Mouse (Mus musculus) heart, embryonic 14.5 days (tissue): ENCODE data around the gene Ssh3. TPM values are rescaled to one million over a fixed set of nuclear protein-coding genes. Genes with fewer than 3 reads are reported as not detected.

Experiments used
- ATAC-seq: fragments of 200-750 bp; cut with Nextera tagmentation; 2 replicates; pipeline ENCODE4 v1.8.0; 2017; ENCODE audit warnings: low read depth, moderate TSS enrichment; ENCODE audit not compliant: insufficient number of reproducible peaks, insufficient read depth, low FRiP score
- H3K27ac ChIP-seq, 2 experiments: fragments of 200-500 bp in 1 of 2; fragments of 300-500 bp in 1 of 2; sonication (generic) in 1 of 2; replicated peaks in 1 of 2; 2 replicates each; pipeline ENCODE4 v1.5.1; 2012 to 2014; ENCODE audit warnings: low read depth in 2 of 2, low read length in 2 of 2, control low read depth in 1 of 2, mild to moderate bottlenecking in 1 of 2, mixed read lengths in 1 of 2; ENCODE audit not compliant: control insufficient read depth in 1 of 2, insufficient read depth in 1 of 2
- H3K27me3 ChIP-seq: fragments of 300-500 bp; sonication (generic); 2 replicates; pipeline ENCODE4 v1.6.1; 2014; ENCODE audit warnings: mild to moderate bottlenecking, low read length, control low read depth; ENCODE audit not compliant: control insufficient read depth, insufficient read depth
- H3K36me3 ChIP-seq: fragments of 300-500 bp; sonication (generic); 2 replicates; pipeline ENCODE4 v1.6.1; 2014; ENCODE audit warnings: mild to moderate bottlenecking, control low read depth, low read length, mixed read lengths; ENCODE audit not compliant: control insufficient read depth, insufficient read depth
- H3K4me1 ChIP-seq, 2 experiments: fragments of 200-500 bp in 1 of 2; fragments of 300-500 bp in 1 of 2; sonication (generic) in 1 of 2; 2 replicates each; pipeline ENCODE4 v1.6.1; 2012 to 2014; ENCODE audit warnings: low read length in 2 of 2, control low read depth in 1 of 2, mixed read lengths in 1 of 2; ENCODE audit not compliant: control insufficient read depth in 2 of 2, insufficient read depth in 2 of 2
- H3K4me2 ChIP-seq: fragments of 300-500 bp; sonication (generic); 2 replicates; pipeline ENCODE4 v1.6.1; 2014; ENCODE audit warnings: mild to moderate bottlenecking, low read length
- H3K4me3 ChIP-seq, 2 experiments: fragments of 200-500 bp in 1 of 2; fragments of 300-500 bp in 1 of 2; sonication (generic) in 1 of 2; 2 replicates each; pipeline ENCODE4 v1.5.1; 2012 to 2014; ENCODE audit warnings: low read length in 2 of 2, mild to moderate bottlenecking in 2 of 2, control low read depth in 1 of 2, low read depth in 1 of 2, moderate library complexity in 1 of 2; ENCODE audit not compliant: control insufficient read depth in 1 of 2, insufficient read depth in 1 of 2
- H3K9ac ChIP-seq: fragments of 300-500 bp; sonication (generic); 2 replicates; pipeline ENCODE4 v1.6.1; 2014; ENCODE audit warnings: mild to moderate bottlenecking, low read length
- H3K9me3 ChIP-seq: fragments of 300-500 bp; sonication (generic); 2 replicates; pipeline ENCODE4 v1.6.1; 2016; ENCODE audit warnings: low read length, control low read depth; ENCODE audit not compliant: control insufficient read depth
- WGBS: fragments of 180-500 bp; shearing (Covaris S2); extraction: QIAGEN DNeasy Blood & Tissue Kit; methylation state at CpG from one replicate; pipeline ENCODE4 v1.1.7; 2014; 5-methylcytosine and 5-hydroxymethylcytosine counted together
- polyA plus RNA-seq: library from polyadenylated mRNA; unstranded; fragments of >200 nt; fragmentation: Nextera tagmentation; extraction: Ambion mirVana; gene quantifications from 2 replicates; pipeline ENCODE4 v1.2.1, GENCODE M21; 2014

The Ssh3 gene
- polyA plus RNA-seq, 1 experiment from 2014 or later: 8.0 TPM

DNA sequence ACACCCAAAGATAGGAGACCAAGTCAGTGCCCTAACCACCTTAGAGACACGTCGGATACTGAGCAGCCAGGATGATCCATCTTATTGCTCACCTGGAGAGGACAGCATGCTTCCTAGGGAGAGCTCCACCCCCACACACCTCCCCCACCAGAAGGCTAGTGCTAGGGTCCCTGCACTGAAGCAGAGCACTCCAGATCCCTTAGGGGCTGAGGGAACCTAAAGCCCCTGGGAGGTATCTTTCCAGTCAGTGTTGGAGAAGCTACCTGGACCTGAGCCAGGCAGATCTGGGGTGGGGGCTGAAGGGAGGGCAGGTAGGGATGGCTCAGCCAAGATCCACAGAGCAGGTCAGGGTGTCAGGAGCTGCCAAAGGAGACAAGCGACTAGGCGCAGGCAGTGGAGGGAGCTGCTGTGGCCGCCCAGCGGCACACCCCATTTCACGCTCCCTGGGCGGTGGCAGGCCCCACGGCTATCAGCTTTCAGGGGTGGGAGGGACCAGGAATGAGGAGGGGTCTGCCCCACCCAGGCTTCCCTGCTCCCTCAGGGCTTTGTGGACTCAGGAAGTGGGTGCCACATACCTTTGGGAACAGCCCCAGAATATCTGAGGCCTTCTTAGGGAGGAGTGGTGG lies 39.4 kb downstream of the Ssh3 start:
- H3K9ac ChIP-seq: no peak overlapping the region; the same call in 1 of the 2 replicates

DNA sequence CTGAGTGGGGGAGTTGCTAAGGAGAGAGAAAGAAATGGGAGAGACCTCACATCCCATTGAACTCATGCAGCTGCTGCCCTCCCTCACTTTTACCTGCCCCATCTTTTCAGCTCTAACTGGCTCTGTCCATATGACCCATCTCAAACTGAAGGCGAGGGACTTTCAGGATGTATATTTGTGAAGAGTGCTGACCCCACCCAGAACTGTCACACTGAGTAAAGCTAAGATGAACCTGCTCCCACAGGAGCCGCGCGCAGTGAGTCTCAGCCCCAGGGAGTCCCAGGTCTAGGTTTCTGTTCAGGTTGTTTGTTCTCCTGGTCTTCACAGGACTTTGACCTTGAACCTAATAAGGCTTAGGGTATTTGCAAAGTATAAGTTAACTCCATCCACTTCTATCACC lies 40.1 kb downstream of the Ssh3 start:
- Histone ChIP-seq H3K36me3 (no peaks in the 10 kb centered on the region), H3K4me2 (no peak overlapping the region), H3K27me3 (peaks cover 13% of the 10 kb centered on the region), H3K4me3 (no peak overlapping the region), H3K9ac (no peak overlapping the region), H3K9me3 (no peaks in the 10 kb centered on the region), H3K27ac (no peak overlapping the region), H3K4me1 (peaks cover 4 to 5% of the 10 kb centered on the region in 2 experiments)
- WGBS: 68% methylated on average over 4 of the region's 4 CpGs
- ATAC-seq: no peak

More for the DNA sequence above, 39.4 kb downstream of the Ssh3 start:
- Histone ChIP-seq H3K9me3 (no peaks in the 10 kb centered on the region), H3K36me3 (no peaks in the 10 kb centered on the region), H3K4me3 (no peak overlapping the region), H3K4me1 (peaks cover 4 to 5% of the 10 kb centered on the region in 2 experiments), H3K27ac (no peak overlapping the region), H3K27me3 (peaks cover 13% of the 10 kb centered on the region), H3K4me2 (no peak overlapping the region)
- no peak for ATAC-seq
- 30% methylated on average over 9 of the region's 9 CpGs for WGBS

DNA sequence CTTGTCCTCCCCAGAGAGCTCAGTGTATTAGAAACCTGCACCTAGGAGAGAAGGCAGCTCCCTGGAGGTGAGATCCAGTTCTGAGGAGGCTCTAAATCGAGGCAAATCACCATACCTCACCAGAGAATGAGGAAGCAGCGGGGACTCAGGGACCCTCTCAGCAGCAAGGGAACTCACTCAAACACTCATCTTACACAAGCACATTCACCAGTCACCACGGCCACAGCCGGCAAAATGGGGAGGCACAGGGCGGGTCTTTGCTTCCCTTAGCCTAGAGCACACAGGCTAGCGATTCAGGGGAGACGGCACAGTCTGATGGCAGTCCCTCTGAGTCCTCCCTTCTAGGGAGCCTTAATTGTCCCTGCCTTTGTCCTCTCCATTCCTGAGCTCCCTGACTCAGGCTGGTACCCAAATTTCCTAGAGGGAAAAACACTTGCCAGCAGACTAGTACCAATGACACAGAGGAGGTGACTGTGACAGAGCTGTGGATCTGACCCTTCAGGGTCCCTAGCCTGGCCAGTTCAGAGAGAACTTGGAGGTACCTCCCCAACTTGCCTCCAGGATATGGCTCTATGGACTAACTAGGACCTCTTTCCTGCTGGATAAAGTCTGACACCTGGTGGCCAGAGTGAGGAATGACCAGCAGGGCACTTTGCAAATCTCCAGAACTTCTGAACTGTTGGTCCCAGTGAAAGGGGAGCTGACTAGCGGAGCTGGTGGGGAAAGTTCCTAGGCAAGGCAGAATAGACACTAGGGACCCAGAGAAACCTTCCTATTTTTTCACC lies 40.9 kb downstream of the Ssh3 start:
- no peak overlapping the region for H3K9ac ChIP-seq
- no peak overlapping the region for H3K4me2 ChIP-seq
- 16% methylated on average over 8 of the region's 8 CpGs for WGBS
- H3K36me3 ChIP-seq: no peaks in the 10 kb centered on the region
- 0 out of 2 replicates have a peak, but pooled peaks have one; percentile 9 for ATAC-seq
- peaks cover 4 to 5% of the 10 kb centered on the region in 2 experiments for H3K4me1 ChIP-seq
- no peaks in the 10 kb centered on the region for H3K9me3 ChIP-seq
- peaks cover 13% of the 10 kb centered on the region for H3K27me3 ChIP-seq
- H3K4me3 ChIP-seq: no peak overlapping the region
- no peak overlapping the region for H3K27ac ChIP-seq

DNA sequence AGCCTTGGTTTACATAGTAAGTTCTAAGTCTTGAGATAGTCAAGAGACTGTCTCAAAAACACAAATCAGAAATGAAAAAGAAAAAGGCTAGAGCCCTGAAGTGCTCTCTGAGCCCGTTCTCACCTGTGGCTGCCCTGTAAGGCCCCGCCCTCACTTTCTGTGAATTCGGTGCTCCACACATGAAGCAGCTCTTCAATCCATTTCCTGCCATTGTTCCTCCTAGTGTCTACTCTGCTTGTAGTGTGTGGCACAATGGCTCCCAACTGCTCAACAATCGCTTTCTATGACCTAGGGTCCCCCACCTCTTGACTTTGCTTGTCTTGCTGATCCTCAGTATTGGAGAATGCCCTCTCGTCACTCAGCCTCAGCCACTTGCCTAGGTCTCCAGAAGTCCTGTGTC lies 41.5 kb downstream of the Ssh3 start:
- no peaks in the 10 kb centered on the region for H3K9me3 ChIP-seq
- no peak overlapping the region for H3K4me3 ChIP-seq
- H3K4me1 ChIP-seq: peaks cover 3 to 5% of the 10 kb centered on the region in 2 experiments
- H3K27ac ChIP-seq: no peak overlapping the region
- ATAC-seq: no peak
- H3K36me3 ChIP-seq: no peaks in the 10 kb centered on the region
- H3K9ac ChIP-seq: no peak overlapping the region
- 57% methylated on average over 5 of the region's 5 CpGs for WGBS
- no peak overlapping the region for H3K4me2 ChIP-seq
- peaks cover 14% of the 10 kb centered on the region for H3K27me3 ChIP-seq

DNA sequence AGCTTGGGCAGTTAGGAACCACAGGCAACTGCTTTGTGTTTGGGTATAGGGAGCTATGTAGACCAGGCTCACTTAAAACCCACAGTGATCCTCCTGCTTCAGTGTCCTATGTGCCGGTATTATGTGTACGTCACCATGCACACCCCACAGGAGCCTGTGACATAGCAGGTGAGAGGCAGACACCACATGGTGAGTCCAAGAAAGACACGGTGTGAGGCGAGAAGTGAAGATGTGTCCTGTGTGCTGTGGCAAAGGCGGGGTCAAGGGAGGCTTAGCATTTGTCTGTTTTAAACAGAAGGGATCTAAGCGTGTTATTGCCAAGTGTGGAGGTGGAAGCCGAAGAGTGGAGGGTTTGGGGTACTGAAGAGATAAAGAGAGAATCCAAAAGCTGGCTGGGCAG lies 42.2 kb downstream of the Ssh3 start:
- no peak overlapping the region for H3K9ac ChIP-seq
- no peaks in the 10 kb centered on the region for H3K9me3 ChIP-seq
- 79% methylated on average over 7 of the region's 7 CpGs for WGBS
- no peak overlapping the region for H3K27ac ChIP-seq
- no peak overlapping the region for H3K4me2 ChIP-seq
- H3K4me1 ChIP-seq: peaks cover 2 to 4% of the 10 kb centered on the region in 2 experiments; a peak in 1 of 4 replicates
- H3K4me3 ChIP-seq: no peak overlapping the region
- H3K36me3 ChIP-seq: no peaks in the 10 kb centered on the region
- H3K27me3 ChIP-seq: peaks cover 19% of the 10 kb centered on the region
- ATAC-seq: no peak

DNA sequence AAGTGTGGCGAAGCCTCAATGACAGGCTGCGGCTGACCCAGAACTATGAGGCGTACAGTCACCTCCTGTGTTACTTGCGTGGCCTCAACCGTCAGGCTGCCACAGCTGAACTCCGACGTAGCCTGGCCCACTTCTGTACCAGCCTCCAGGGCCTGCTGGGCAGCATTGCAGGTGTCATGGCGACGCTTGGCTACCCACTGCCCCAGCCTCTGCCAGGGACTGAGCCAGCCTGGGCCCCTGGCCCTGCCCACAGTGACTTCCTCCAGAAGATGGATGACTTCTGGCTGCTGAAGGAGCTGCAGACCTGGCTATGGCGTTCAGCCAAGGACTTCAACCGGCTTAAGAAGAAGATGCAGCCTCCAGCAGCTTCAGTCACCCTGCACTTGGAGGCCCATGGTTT lies 46.8 kb downstream of the Ssh3 start:
- H3K27ac ChIP-seq: no peak overlapping the region
- H3K4me1 ChIP-seq: peaks cover 8 to 19% of the 10 kb centered on the region in 2 experiments; a peak in 3 of 4 replicates
- ATAC-seq: no peak
- peaks cover 19% of the 10 kb centered on the region for H3K27me3 ChIP-seq
- 78% methylated on average over 11 of the region's 11 CpGs for WGBS
- no peak overlapping the region for H3K4me2 ChIP-seq
- H3K9ac ChIP-seq: no peak overlapping the region
- no peaks in the 10 kb centered on the region for H3K36me3 ChIP-seq
- H3K4me3 ChIP-seq: no peak overlapping the region
- no peaks in the 10 kb centered on the region for H3K9me3 ChIP-seq

DNA sequence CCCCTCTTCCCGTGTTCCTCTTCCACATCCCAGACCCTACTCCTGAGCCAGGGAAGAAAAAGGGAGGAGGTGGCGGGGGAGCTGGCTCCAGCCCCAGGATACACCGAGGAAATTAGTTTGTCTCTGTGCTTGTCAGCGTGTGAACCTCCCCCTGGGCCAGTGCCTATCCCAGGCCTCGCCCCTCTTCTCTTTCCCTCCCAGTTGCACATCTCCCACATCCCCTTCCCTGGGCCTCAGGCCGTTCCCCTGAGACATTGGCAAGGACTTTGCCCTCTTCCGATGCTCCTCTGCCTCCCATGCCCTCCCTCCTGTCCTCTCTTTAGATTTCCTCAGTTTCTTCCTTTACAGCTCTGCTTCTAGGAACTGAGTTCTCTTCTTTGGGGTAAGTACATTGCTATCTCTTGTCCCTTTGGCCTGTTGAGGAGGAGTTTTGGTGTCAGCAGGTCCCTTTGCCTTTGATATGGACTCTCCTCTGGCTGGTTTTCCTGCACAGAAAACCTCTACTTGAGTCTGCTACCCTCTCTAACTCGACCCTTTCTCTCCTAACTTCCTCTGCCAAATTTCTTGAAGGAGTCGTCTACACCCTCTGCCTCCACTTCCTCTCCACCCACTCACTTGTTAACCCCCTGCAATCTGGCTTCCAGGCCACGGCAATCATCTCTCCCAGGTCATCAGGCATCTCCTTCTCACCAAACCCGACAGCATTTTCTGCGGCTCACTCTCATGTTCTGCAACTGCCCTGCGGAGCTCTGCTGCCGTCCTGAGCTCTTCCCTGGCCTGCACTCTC lies 47.8 kb downstream of the Ssh3 start:
- Histone ChIP-seq H3K9ac (no peak overlapping the region), H3K4me1 (peaks cover 11 to 21% of the 10 kb centered on the region in 2 experiments; a peak in 3 of 4 replicates)
- peak; percentile 39; the same call in 1 of the 2 replicates for ATAC-seq

More for the DNA sequence above, 47.8 kb downstream of the Ssh3 start:
- no peak overlapping the region for H3K4me3 ChIP-seq
- H3K4me2 ChIP-seq: no peak overlapping the region; the same call in 1 of the 2 replicates
- H3K36me3 ChIP-seq: no peaks in the 10 kb centered on the region
- H3K27ac ChIP-seq: peak overlapping the region in 1 of 2 experiments; percentile 33; a peak in 1 of 4 replicates
- H3K9me3 ChIP-seq: no peaks in the 10 kb centered on the region
- H3K27me3 ChIP-seq: peaks cover 22% of the 10 kb centered on the region
- 28% methylated on average over 14 of the region's 14 CpGs for WGBS
